Mouse (Mus musculus) thymus, adult 2 months (tissue): ENCODE measurements around the gene Fga.

Experiments used
- CTCF ChIP-seq: fragments of 200-500 bp; IDR thresholded peaks from 2 replicates; pipeline ENCODE4 v1.5.1; 2012; ENCODE audit warnings: mild to moderate bottlenecking, control low read depth, low read length, moderate library complexity, borderline replicate concordance; ENCODE audit not compliant: control insufficient read depth, poor library complexity, insufficient read depth; ENCODE audit errors: extremely low read depth
- POLR2A ChIP-seq: fragments of 200-500 bp; IDR thresholded peaks from 2 replicates; pipeline ENCODE4 v1.6.1; 2012; ENCODE audit warnings: mild to moderate bottlenecking, low read length, control low read depth, moderate library complexity; ENCODE audit not compliant: control insufficient read depth, poor library complexity, insufficient read depth; ENCODE audit errors: extremely low read depth

GRCm38 (mm10) chr3:83050661-83051060 is 24.8 kb downstream of the Fga start:
- TF ChIP-seq CTCF (no peak), POLR2A (no peak)
